Mouse (Mus musculus) liver, embryonic 15.5 days (tissue): Measurements from ENCODE around the gene Rorc. TPM values are rescaled to one million over a fixed set of nuclear protein-coding genes. Genes with fewer than 3 reads are reported as not detected.

Experiments
- ATAC-seq: fragments of 200-750 bp; cut with Nextera tagmentation; 2 replicates; pipeline ENCODE4 v1.8.0; 2017; ENCODE audit warnings: moderate number of reproducible peaks, mild to moderate bottlenecking, moderate library complexity; ENCODE audit not compliant: insufficient read depth
- H3K27ac ChIP-seq: fragments of 300-500 bp; sonication (generic); replicated peaks from 2 replicates; pipeline ENCODE4 v1.5.1; 2015; ENCODE audit warnings: mild to moderate bottlenecking, inconsistent platforms
- H3K27me3 ChIP-seq: fragments of 300-500 bp; sonication (generic); 2 replicates; pipeline ENCODE4 v1.6.1; 2015; ENCODE audit warnings: mild to moderate bottlenecking, inconsistent platforms
- H3K36me3 ChIP-seq: fragments of 300-500 bp; sonication (generic); replicated peaks from 2 replicates; pipeline ENCODE4 v1.6.1; 2015; ENCODE audit warnings: moderate library complexity, mild to moderate bottlenecking, inconsistent platforms
- H3K4me1 ChIP-seq: fragments of 300-500 bp; sonication (generic); replicated peaks from 2 replicates; pipeline ENCODE4 v1.6.1; 2015; ENCODE audit warnings: inconsistent platforms
- H3K4me2 ChIP-seq: fragments of 300-500 bp; sonication (generic); 2 replicates; pipeline ENCODE4 v1.6.1; 2015; ENCODE audit warnings: moderate library complexity, mild to moderate bottlenecking, inconsistent platforms
- H3K4me3 ChIP-seq: fragments of 300-500 bp; sonication (generic); replicated peaks from 2 replicates; pipeline ENCODE4 v1.5.1; 2015; ENCODE audit warnings: mild to moderate bottlenecking, inconsistent platforms
- H3K9ac ChIP-seq: fragments of 300-500 bp; sonication (generic); 2 replicates; pipeline ENCODE4 v1.6.1; 2015; ENCODE audit warnings: moderate library complexity, mild to moderate bottlenecking, inconsistent platforms
- H3K9me3 ChIP-seq: fragments of 300-500 bp; sonication (generic); replicated peaks from 2 replicates; pipeline ENCODE4 v1.6.1; 2016; ENCODE audit warnings: inconsistent platforms
- WGBS: fragments of 180-500 bp; shearing (Covaris S2); methylation state at CpG from one replicate; pipeline ENCODE4 v1.1.7; 2015; ENCODE audit warnings: mixed read lengths; ENCODE audit not compliant: insufficient replicate concordance; 5-methylcytosine and 5-hydroxymethylcytosine counted together
- polyA plus RNA-seq: library from polyadenylated mRNA; unstranded; fragments of >200 nt; fragmentation: Nextera tagmentation; extraction: Ambion mirVana; gene quantifications from 2 replicates; pipeline ENCODE4 v1.2.1, GENCODE M21; 2015

The Rorc gene
- polyA plus RNA-seq, 1 experiment from 2014 or later: 1.1 TPM

- no peak for ATAC-seq
- Histone ChIP-seq H3K9ac (no peak overlapping the region), H3K4me2 (no peak overlapping the region), H3K4me3 (no peak overlapping the region), H3K27ac (no peak overlapping the region), H3K27me3 (peaks cover 3% of the 10 kb centered on the region; the same call in 1 of the 2 replicates), H3K4me1 (0 out of 2 replicates have a peak, but pooled peaks cover 2% of the 10 kb centered on the region), H3K36me3 (no peaks in the 10 kb centered on the region), H3K9me3 (no peaks in the 10 kb centered on the region)
- WGBS: 42% methylated on average over 2 of the region's 2 CpGs
Measured at GRCm38 (mm10) chr3:94375146-94375545, 2.6 kb downstream of the Rorc start.

DNA sequence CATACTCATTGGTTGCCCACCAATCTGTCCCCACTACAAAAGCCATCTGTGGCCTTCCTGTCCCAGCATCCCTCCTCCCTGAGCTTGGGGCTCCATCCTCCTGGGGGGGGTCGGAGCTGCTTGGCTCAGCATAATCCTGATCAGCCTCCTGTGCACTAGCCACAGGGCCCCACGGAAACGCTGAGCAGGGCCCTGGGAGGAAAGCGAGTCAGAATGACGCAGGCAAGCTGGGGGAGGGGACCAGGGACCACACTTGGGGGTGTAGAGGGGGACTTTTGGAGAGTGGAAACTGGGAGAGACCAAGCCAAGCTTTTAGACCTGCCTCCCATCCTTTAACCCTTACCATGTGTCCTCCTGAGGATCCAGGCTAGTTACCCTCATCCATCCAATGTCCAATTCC is 3.3 kb downstream of the Rorc start:
- Histone ChIP-seq H3K36me3 (no peaks in the 10 kb centered on the region), H3K9ac (no peak overlapping the region), H3K4me1 (0 out of 2 replicates have a peak, but pooled peaks cover 2% of the 10 kb centered on the region), H3K9me3 (no peaks in the 10 kb centered on the region), H3K4me3 (no peak overlapping the region), H3K27me3 (peaks cover 3% of the 10 kb centered on the region; the same call in 1 of the 2 replicates), H3K27ac (no peak overlapping the region), H3K4me2 (no peak overlapping the region)
- ATAC-seq: no peak
- 45% methylated on average over 5 of the region's 5 CpGs for WGBS

DNA sequence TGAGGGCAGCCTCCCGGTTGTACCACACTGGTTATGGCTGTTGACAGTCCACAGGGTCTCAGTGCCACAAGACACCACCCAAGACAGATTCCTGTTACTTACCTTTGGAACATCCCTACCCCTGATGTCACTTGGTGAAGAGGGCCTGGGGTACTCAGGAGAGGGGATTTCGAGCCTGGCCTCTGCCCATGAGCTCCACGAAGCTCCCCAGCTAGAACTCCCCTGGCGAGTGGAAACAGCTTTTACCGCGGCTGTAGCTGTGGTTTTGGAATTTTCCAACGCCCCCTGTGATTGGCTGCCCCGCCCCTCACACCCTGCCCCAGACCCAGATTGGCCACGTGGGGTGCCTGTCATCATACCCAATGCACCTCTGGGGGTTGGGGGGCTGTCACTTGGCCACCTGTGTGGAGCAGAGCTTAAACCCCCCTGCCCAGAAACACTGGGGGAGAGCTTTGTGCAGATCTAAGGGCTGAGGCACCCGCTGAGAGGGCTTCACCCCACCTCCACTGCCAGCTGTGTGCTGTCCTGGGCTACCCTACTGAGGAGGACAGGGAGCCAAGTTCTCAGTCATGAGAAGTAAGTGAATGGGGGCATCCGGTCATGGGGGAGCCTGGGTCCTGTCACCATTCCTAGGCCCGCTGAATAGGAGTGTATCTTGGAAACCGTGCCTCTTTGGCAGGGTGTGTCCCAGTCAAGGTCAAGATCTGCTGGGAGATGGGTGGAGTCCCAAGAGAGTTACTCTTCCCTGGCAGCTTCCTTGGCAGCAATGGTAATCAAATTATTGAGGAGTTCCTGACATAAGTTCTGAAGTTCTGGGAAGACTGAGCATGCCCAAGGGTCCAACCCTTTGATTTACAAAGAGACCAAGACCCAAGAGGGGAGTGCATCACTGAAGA is 4.7 kb downstream of the Rorc start:
- Histone ChIP-seq H3K27ac (no peak overlapping the region), H3K4me2 (no peak overlapping the region), H3K4me1 (0 out of 2 replicates have a peak, but pooled peaks cover 2% of the 10 kb centered on the region), H3K9ac (no peak overlapping the region), H3K36me3 (no peaks in the 10 kb centered on the region), H3K4me3 (no peak overlapping the region), H3K9me3 (no peaks in the 10 kb centered on the region), H3K27me3 (peaks cover 3% of the 10 kb centered on the region; the same call in 1 of the 2 replicates)
- WGBS: 22% methylated on average over 13 of the region's 13 CpGs
- no peak for ATAC-seq

DNA sequence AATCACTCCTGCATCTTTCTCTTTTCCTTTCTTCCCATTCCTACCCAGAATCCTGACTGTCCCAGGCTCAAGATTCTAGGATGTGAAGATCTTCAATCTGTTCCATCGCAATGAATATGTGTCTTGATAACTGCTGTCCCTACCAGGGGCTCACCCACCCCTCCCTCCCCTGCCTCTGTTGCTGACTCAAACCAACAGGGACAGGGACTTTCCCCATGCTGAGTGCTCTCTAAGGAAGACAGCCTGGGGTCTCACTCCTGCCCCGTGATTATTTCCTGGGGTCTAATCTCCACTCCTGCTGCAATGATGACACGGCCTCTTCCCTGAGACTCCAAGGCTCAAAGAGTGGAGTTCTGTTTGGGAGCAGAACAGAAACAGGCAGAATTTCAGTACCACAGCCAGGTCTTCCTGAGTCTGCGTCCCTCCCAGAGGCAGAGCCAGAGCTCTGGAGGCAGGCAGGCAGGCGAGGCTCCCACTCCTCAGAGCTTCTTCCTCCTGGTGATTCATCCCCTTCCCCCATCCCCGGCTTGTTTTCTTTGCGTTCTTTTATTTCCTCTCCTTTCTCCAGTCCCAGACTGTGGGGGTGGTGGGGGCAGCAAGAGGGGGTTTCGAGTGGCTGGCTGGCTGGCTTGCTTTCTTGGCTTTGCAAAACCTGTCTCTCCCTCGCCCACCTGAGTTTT is 7.4 kb downstream of the Rorc start:
- 0 out of 2 replicates have a peak, but pooled peaks cover 3% of the 10 kb centered on the region for H3K27me3 ChIP-seq
- H3K36me3 ChIP-seq: no peaks in the 10 kb centered on the region
- no peak overlapping the region for H3K4me2 ChIP-seq
- no peak for ATAC-seq
- H3K4me1 ChIP-seq: no peaks in the 10 kb centered on the region
- H3K4me3 ChIP-seq: no peak overlapping the region
- H3K9ac ChIP-seq: no peak overlapping the region
- no peaks in the 10 kb centered on the region for H3K9me3 ChIP-seq
- no peak overlapping the region for H3K27ac ChIP-seq
- 27% methylated on average over 9 of the region's 9 CpGs for WGBS

DNA sequence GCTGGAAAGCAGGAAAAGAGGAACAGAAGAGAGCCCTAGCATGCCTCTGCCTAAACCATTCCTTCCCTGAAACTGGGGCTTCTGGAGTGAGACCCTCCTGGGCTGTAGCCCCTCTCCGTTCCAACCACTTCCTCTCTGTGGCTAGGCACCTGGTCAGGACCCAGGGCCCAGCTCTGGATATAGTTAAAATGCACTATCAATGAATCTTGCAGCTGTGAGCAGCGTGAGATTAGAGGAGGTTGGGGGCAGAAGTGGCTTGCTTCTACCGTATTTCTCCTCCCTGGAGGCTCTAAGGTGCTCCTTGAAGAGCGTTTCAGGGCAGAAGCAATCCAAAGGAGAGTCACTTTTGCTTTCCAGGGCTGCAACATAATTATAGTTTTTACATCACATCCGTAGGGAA is 9.7 kb downstream of the Rorc start:
- Histone ChIP-seq H3K36me3 (no peaks in the 10 kb centered on the region), H3K4me3 (no peak overlapping the region), H3K27me3 (no peaks in the 10 kb centered on the region), H3K4me2 (no peak overlapping the region), H3K4me1 (no peaks in the 10 kb centered on the region), H3K9ac (no peak overlapping the region), H3K27ac (no peak overlapping the region), H3K9me3 (no peaks in the 10 kb centered on the region)
- 21% methylated on average over 5 of the region's 5 CpGs for WGBS
- no peak for ATAC-seq

DNA sequence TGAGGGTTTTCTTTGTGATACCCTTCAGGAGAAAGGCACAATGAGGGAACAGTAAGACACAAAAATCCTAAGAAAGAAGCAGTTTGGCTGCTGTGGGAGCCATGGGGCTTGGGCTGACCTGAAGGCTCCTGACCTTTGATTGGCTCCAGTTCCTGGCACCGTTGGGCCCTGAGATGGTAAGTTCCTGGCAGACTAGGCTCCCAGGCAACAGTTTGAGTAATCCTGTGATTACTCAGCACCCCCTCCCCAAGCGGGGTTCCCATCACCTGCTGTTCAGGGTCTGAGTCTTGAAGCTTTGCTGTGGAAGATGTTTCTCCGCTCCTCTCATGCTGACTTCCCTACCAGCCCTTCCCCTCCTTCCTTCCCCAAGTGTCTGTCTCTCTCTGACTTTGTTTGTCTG is 10.9 kb downstream of the Rorc start:
- Histone ChIP-seq H3K27me3 (no peaks in the 10 kb centered on the region), H3K4me2 (no peak overlapping the region), H3K27ac (no peak overlapping the region), H3K9me3 (no peaks in the 10 kb centered on the region), H3K4me1 (no peaks in the 10 kb centered on the region), H3K36me3 (no peaks in the 10 kb centered on the region), H3K4me3 (no peak overlapping the region), H3K9ac (no peak overlapping the region)
- no peak for ATAC-seq
- WGBS: 51% methylated on average over 3 of the region's 3 CpGs

GRCm38 (mm10) chr3:94386671-94387070 is 14.1 kb downstream of the Rorc start:
- no peak overlapping the region for H3K4me2 ChIP-seq
- no peaks in the 10 kb centered on the region for H3K4me1 ChIP-seq
- 36% methylated on average over 4 of the region's 4 CpGs for WGBS
- H3K4me3 ChIP-seq: no peak overlapping the region
- no peak overlapping the region for H3K9ac ChIP-seq
- H3K27ac ChIP-seq: no peak overlapping the region
- ATAC-seq: no peak
- H3K27me3 ChIP-seq: no peaks in the 10 kb centered on the region
- no peaks in the 10 kb centered on the region for H3K36me3 ChIP-seq
- H3K9me3 ChIP-seq: no peaks in the 10 kb centered on the region

DNA sequence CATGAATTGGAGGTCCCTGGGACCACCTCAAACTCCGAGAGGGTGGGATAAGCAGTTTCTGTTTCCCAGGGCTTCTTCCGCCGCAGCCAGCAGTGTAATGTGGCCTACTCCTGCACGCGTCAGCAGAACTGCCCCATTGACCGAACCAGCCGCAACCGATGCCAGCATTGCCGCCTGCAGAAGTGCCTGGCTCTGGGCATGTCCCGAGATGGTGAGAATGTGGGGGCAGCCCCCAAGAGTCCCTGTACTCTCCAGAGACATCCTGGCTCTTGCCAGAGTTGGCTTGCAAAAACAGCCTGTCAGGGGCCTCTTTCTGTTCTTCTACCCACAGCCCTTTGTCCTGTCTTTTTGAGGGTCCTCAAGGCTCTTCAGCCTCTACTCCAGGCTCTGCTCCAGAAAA is 14.8 kb downstream of the Rorc start:
- Histone ChIP-seq H3K4me1 (no peaks in the 10 kb centered on the region), H3K4me2 (no peak overlapping the region), H3K27ac (no peak overlapping the region), H3K9ac (no peak overlapping the region), H3K27me3 (no peaks in the 10 kb centered on the region), H3K9me3 (no peaks in the 10 kb centered on the region), H3K36me3 (no peaks in the 10 kb centered on the region), H3K4me3 (no peak overlapping the region)
- 76% methylated on average over 10 of the region's 10 CpGs for WGBS
- no peak for ATAC-seq

DNA sequence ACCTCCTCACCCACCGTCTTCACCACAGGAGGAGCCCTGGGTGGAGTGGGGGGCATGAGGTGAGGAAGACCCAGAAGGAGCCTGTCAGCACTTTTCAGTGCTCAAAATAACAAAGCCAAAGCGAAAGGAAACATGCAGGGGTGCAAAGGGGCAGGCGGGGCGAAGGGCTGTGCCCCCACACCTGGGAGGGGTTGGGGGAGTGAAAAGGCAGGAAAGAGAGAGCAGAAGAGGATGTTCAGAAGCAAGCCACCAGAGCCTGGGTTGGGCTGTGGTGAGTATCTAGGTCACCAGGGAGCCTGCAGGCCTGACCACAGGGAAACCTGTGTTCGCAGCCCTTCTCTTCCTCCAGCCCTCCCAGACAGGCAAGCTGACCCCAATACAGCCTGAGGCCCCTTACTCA is 15.5 kb downstream of the Rorc start:
- Histone ChIP-seq H3K36me3 (no peaks in the 10 kb centered on the region), H3K4me2 (no peak overlapping the region), H3K9me3 (no peaks in the 10 kb centered on the region), H3K27me3 (no peaks in the 10 kb centered on the region), H3K27ac (no peak overlapping the region), H3K4me3 (no peak overlapping the region), H3K9ac (no peak overlapping the region), H3K4me1 (no peaks in the 10 kb centered on the region)
- ATAC-seq: no peak
- 14% methylated on average over 5 of the region's 5 CpGs for WGBS

- ATAC-seq: no peak
- Histone ChIP-seq H3K4me1 (no peaks in the 10 kb centered on the region), H3K27ac (no peak overlapping the region), H3K4me2 (no peak overlapping the region), H3K27me3 (no peaks in the 10 kb centered on the region), H3K36me3 (no peaks in the 10 kb centered on the region), H3K9ac (no peak overlapping the region), H3K4me3 (no peak overlapping the region), H3K9me3 (no peaks in the 10 kb centered on the region)
- 81% methylated on average over 16 of the region's 16 CpGs for WGBS
Measured at GRCm38 (mm10) chr3:94389420-94389819, 16.8 kb downstream of the Rorc start.

DNA sequence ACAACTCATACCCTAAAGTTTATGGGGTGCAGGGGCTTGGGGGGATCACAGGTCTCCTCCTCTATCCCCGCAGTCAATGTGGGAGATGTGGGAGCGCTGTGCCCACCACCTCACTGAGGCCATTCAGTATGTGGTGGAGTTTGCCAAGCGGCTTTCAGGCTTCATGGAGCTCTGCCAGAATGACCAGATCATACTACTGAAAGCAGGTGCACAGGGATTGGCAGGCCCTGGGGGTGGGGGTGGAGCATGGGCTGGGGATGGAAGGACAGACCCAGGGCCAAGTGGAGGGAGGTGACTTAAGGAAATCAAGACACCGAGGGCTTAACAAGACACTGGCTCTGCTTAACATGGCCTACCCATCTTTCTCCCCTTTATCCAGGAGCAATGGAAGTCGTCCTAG is 18.4 kb downstream of the Rorc start:
- Histone ChIP-seq H3K9me3 (no peaks in the 10 kb centered on the region), H3K27me3 (peaks cover 5% of the 10 kb centered on the region; the same call in 1 of the 2 replicates), H3K4me2 (no peak overlapping the region), H3K4me3 (no peak overlapping the region), H3K27ac (no peak overlapping the region), H3K36me3 (no peaks in the 10 kb centered on the region), H3K9ac (no peak overlapping the region), H3K4me1 (no peaks in the 10 kb centered on the region)
- WGBS: 53% methylated on average over 5 of the region's 5 CpGs
- no peak for ATAC-seq
